Mouse (Mus musculus) ovary, adult 18-20 months (tissue): ENCODE results near the gene Elmod3.

Experiments used
- DNase-seq: peaks from one replicate; pipeline ENCODE4 v3.0.0; 2022; ENCODE audit warnings: low spot score, mixed read lengths

The Elmod3 gene

DNA sequence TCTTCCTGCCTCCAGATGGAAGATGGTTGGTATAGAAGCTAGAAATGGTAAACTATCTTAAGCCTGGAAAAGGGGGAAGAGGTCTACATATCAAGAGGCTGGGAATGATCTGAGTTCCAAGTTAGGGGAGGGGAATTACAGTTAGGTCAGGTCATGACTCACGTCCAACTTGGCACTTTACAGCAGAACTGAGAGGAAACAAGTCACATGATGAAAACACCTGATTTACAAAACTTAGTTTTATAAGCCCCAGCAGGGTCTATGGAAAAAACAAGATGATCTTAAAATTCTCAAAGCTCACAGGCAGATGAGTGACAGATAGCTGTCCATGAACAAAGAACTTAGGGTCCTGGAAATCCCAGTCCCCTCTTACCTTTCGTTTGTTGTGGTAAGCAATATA lies 16.9 kb upstream of the Elmod3 start:
- no peak for DNase-seq

DNA sequence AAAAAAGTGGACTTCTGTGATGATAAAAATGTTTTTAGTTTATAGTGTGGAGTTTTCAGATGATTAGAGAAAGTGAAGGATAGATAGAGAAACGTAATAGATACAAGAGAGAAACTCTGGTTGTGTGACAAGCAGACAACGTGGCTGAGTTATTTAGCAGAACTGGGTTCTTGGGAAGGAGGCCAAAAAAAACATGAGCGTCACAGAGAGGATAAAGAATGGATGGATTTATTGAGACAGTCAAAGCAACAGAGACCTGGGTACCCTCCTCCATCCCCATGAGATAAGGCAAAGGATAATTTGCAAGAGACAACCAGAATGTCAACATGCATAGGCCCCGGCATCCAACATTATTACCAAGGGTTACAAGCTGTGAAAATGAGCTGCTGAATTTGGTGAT lies 12.0 kb upstream of the Elmod3 start:
- DNase-seq: no peak

DNA sequence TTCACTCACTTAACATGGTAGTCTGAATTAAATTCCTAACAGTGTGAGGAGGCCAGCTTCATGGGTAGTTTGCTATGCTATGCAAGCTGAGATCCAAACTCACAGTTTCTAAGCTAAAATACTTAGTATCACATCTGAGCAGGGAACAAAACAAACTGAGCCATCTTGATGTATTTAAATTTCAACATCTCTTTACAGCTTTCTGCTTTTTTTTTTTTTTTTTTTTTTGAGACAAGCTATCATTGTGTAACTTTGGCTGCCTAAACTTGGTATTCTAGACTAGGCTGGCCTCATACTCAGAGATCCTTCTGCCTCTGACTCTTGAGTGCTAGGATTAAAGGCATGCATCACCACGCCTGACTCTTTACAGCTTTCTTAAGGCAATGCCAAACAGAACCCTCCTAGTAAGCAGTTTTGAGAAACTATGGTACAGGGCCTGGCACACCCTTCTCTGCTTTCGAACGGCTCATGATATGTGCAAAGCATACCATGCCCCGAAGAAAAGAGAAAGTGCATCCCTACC lies 10.5 kb upstream of the Elmod3 start:
- DNase-seq: no peak

DNA sequence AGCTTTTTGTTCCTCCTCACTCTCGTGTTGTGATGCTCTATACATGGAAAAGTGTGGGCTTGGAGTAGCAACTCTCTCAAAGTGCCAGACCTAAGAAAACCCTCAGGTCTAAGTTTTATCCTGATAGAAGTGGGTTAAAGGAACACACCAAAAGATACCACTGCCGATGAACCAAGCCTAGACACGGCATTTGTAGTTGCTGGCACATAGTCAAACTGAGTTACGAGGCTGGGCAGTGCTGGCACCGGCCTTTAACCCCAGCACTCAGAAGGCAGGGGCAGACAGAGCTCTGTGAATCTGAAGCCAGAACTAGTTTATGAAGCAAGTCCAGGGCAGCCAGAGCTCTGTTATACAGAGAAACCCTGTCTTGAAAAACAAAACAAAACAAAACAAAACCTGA lies 9.5 kb upstream of the Elmod3 start:
- DNase-seq: no peak

DNA sequence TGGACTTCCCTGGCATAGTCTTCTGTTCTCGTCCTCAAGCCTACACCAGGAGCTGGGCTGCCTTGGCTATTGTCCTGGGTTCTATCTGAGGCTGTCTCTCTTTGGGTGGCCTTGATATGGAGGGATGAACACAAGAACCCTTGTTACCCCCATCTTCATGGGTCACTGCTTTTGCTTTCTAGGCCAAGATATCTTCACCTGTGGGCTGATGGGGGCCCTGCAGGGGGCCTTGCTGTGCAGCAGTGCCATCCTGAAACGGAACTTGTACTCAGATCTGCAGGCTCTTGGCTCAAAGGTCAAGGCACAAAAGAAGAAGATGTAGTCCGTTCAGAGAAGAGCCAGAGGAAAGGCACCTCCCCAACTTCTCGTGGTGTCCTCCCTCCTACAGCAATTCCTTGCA lies 8.8 kb upstream of the Elmod3 start:
- DNase-seq: no peak

DNA sequence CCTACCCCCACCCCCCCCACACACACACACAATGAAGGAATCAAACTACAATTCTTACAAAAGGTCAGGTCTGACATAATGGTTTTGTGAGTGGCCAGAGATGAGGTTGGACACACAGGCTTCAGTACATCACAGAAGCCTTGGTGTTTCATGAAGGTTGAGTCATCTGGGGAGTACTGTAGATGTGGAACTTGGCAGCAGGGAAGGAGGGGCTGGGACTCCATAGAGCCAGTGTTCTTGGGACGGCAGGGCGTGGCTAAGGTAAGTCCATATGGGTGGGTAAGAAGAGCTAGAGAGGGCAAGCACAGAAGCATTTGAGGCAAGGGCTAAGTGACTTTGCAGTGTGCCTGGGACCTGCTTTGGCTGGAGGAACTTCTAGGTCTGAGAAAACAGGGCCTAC lies 5.9 kb upstream of the Elmod3 start:
- DNase-seq: no peak

DNA sequence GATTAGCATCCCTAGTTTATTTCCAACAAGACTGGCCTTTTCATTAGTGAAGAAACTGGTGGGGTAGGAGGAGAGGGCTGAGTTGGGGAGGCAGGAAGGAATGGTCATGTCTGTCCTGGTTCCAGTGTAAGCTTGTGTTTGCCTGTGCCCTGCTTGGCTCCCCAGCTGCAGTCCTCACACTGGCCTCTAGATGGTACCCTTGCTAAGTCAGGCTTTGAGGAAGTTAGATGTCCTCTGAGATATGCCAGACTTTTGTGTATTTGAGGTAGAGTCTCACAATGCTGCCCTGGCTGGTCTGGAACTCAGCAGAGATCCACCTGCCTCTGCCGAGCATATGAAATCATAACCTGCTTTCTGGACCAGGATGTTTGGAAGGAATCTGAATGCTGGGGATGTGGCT lies 3.5 kb upstream of the Elmod3 start:
- peak; percentile 45 for DNase-seq

DNA sequence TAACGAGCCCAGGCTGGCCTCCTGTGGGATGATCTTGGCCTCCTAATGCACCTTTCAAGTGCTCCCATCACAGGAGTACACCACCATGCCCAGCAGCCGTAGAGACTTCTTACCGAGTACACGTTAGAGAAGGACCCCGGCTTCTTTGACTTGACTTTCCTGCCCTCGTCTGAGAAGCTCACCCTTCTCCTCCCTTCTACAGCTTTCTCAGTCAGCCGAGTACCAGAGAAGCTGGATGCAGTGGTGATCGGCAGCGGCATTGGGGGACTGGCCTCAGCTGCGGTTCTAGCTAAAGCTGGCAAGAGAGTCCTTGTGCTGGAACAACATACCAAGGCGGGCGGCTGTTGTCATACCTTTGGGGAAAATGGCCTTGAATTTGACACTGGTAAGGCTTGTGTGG lies 2.6 kb upstream of the Elmod3 start:
- DNase-seq: no peak

DNA sequence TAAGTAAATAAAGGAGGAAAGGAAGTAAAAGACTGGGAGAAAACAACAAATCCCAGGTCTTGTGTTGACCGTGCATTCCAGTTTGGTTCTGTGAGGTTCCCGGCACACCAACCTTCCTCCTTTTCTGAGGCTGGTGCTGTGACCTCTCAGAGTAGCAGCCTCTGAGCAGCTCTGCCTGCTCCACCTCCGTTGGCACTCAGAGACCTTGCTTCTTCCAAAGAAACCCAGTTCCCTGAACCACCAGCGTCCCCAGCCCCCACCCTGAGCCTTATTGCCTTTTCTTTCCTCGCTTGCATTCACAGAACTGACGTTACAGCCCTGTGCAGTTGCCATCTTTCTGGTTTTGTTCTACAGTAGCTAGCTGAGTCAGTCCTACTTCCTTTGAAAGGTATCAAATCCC lies 2.0 kb upstream of the Elmod3 start:
- DNase-seq: no peak

DNA sequence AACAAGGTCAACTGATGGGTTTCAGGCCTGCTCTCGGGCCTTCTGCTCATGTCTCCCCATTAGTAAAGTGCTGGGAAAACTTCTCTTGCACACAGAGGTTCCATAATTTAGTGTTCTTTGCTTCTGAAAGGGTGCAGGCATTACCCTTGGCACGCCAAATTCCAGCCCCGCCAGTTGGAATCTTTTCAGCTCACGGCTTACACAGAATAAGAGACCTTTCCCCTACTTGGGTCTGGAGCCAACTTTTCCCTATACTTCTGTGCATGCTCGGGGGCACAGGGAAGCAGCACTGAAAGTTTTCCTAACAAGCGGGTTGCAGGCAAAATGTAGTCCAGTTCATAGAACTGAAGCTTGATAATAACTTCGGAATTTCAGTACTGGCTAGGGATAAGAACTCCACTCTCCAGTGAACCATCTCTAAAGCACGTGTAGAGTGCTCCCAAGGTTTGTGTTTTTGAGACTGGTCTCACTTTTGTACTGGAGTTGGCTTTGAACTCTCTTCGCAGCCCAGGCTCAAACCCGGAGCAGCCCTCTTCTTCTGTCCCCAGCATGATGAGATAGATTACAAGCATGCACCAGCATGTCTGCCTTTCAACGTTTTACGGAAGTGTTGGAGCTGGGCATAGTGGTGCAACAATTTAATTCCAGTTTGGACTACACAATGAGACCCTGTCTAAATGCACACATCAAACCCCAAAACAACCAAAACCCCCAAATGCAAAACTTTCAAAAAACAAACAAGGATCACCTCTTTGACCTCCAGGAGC lies 761 bp upstream of the Elmod3 start:
- DNase-seq: peak; percentile 33

DNA sequence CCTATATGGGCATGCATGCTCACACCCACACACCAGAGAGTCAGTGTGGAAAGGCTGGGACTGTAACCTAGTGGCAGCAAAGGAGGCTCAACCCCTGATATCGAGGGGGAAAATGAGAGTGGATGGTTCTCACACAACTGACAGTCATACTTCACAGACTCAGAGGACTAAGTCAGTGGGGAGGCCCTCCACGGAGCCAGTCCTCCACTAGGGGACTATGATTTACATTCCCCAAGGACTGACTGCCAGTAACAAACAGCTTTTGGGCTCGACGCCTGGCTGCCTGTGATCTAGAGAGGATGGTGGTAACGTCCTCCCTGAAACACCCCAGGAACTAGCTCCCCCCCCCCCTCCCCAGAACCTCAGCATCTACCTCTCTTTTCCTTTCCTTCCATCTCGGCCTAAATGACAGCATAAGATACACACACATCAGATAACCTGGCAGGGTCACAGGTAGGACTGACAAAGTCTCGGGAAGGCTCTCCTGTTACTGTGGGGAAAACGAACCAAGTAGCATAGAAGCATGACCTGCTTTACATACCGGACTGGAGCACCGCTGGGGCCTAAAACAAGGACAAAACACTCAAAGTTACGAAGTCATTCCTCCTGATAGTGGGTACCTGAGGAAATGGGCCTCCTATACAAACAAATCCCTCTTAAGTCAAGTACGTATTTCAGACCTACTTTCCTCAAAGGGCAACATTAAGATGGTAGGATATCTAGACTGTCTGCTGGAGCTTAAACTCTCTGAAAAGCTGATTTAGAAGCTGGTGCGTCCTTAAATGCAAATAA lies 934 bp downstream of the Elmod3 start:
- no peak for DNase-seq

DNA sequence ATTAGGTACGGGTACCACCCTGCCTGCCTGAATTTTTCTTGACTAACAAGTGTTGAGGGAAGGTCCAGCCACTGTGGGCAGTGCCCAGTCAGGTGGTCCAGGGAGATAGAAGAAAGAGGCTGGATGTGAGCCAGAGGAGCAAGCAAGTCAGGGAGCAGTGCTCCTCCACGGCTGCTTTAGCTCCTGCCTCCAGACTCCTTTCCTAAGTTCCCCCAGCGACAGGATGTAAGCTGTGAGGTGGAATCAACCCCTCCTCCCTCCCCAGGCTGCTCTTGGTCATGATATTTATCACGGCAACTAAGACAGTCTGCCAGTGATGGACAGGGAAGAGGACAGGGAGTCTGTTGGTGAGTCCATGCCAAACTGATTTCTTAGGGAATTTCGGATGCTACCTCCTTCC lies 4.3 kb downstream of the Elmod3 start:
- DNase-seq: no peak

DNA sequence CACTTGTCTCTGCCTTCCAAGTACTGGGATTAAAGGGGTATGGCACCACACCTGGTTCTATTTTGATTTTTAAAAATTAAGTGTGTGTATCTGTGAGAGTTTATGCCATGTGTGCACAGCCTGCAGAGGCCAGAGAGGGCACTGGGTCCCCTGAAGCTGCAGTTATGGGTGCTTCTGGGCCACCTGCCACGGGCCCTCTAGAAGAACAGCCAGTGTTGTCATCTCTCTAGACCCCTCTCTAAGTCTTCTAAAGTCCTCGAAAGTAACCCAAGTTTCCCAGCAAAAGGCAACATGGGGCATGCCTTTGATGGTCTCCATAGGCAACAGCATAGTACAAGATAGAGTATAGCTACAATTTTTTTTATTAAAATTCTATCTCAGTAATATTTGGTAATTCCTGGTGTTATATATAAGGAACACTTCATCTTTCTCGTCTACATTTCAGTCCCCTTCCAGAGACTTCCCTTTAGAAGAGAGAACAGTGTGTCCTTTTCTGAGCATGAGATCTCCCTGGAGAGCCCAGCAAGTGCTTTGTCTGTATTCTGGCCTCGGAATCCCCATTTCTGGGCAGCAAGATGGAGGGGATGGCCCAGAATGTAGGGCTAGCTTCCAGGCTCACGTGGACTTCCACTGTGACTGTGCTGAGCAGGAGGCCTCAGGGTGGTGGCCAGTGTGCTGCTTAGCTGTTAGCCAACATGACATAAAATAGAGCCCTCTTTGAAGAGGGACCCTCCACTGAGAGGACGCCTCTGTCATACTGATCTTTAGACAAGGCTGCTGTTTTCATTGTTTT lies 5.0 kb downstream of the Elmod3 start:
- no peak for DNase-seq

DNA sequence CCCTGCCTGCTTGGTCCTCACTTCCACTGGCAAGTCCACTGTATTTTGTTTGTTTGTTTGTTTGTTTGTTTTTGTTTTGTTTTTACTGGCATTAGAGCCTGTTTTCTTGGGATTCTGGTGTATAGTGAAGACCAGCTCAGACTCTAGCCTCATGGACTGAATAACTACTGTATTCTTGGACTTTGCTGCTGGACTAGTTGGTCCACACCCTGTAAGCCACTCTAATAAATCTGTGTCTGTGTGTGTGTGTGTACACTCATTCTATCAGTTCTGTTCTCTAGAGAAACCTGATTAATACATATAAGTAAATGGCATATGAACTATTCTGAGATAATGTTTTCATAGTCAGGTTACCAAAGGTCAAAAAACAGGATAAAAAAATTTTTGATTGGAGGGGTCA lies 8.1 kb downstream of the Elmod3 start:
- no peak for DNase-seq

DNA sequence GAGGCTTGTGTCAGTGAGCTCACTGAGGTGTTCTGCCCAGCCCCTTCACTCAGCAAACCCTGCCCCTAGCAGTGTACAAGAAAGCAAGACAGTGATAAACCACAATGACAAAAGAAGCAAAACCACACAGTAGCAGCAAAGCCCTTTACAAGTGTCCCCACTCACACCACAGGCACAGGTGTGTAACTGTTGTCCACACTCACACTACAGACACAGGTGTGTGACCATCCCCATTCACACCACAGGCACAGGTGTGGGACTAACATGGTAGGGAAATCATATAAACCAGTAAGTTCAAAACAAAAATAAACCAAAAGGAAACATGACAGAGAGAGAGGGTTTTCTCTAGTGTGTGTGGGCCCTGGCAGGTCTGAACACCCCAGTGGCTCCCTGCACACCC lies 9.9 kb downstream of the Elmod3 start:
- no peak for DNase-seq

DNA sequence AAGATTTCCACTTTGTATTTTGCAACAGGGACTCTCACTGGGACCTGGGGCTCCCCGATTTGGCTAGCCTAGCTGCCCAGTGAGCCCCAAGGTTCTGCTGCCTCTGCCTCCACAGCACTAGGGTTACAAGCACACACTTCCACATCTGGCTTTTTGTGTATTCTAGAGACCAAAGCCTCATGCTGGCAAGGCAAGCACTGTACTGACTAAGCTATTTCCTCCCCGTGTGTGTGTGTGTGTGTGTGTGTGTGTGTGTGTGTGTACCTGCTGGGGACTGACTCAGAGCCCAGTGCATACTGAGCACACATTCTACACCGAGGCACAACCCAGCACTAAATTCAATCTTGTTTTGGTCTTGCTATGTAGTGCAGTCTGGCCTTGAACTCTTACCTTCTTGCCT lies 11.5 kb downstream of the Elmod3 start:
- no peak for DNase-seq

DNA sequence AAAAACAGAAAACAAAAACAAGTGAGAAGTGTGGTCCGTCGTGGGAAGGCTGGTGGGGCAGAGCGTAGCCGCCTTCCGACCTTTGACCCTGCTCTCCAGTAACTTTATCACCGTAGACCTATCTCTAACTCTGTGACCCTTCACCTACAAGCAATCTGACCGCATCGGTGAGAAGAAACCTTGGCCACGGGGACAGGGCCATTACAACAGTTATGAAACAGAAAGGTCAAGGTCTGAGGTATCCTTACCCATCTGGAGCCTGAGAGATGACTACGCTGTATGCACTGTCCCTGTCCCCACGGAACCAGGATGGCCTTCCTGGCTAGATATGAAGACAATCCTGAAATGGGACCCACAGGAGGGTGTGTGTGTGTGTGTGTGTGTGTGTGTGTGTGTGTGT lies 14.1 kb downstream of the Elmod3 start:
- no peak for DNase-seq

DNA sequence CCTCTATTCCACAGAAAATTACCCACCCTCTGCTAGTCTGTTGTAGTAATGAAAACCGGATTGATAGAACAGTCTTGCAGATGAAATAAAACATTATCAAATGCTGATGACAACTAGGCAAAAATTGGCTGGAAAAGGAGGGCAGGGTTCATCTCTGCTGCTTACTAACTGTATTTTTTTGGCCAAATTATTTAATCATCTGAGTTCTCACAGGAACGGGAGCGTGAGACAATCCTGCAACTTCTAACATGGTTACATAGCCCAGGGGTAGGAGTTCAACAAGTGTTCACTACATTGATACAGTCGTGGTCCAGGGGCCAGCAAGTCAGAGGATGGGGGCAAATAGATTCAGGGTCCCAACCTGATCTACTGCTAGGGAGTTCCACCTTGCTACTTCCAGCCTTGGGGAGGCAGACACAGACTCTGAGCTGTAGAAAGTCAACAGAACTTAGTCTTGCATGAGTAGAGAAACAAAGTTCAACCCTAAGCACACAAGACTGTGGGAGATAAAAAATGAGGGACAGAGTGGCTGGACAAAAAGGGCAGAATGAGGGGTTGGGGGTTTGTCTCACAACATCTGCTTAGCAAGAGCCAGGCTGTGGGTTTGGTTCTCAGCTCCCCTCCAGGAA lies 14.9 kb downstream of the Elmod3 start:
- no peak for DNase-seq

DNA sequence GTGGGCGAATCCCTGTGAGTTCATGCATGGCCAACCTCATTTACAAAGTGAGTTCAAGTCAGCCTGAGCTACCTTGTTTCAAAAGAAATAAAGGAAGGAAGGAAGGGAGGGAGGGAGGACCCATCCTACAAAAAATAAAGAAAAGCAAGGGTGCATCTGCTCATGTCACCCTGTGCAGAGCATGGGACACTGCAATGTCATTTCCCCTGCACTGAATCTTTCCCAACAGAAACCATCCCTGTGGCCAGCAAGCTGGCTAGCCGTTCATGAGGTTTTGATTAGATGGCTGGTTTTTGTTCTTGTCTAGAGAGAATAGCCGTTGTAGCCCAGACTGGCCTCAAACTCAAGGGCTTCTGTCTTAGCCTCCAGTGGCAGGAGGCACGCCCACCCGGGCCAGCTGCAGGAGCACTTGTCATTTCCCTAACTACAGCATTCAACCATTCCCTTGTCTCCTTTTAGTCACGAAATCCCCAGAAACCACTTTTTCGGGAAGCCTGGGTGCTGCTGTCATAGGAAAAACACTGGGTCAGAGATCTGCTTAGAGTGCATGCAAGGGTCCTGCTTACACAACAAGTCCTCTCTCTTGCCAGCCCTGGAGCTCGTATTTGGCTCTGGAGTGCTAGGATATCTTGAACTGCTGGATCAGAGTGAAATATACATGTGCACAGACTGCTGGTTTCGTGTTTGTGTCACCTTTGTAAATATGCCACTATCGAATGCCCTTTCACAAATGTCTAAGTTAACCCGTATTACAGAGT lies 16.4 kb downstream of the Elmod3 start:
- DNase-seq: no peak

DNA sequence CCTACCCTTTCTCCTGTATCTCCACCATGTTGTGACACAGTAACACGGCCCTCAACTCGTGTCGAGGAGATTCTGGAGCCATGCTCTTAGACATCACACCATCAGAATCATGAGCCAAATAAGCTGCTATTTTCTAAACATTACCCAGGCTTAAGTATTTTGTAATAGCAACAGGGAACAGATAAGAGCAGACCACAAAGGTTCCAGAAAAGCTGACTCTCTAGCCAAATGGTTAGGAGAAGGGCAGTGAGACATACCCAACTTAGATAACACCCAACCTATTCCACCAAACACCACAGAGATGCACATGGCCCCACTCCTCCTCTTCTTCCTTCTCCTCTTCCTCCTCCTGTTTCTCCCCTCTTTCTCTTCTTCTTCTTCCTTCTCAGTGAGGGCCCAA lies 22.2 kb downstream of the Elmod3 start:
- DNase-seq: no peak

DNA sequence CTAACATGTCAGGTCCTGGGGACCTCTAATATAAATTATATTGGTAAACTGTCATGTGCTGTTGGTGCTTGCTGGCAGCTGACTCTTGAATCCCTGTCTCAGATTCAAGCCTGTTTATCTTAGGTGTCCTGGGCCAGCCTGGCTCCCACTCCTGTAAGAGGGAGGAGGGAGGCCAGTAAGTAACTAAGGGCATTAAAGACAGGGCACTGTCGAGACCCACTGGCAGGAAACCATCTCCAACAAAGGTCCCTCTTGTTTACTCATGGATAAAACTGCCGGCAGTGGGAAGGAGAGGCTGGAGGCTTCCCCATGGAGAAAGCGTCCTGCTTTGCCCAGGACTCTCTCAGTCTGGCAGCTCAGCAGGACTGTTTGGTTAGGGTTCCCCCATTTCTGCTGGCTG lies 26.4 kb downstream of the Elmod3 start:
- no peak for DNase-seq
